Mouse (Mus musculus): ENCODE results near the gene Plek2. TPM values are rescaled to one million over a fixed set of nuclear protein-coding genes. Genes with fewer than 3 reads are reported as not detected.

Plek2 gene
- polyA plus RNA-seq, 1 experiment = 2.4 TPM

GRCm38 (mm10) chr12:78839906-78840305, 66.9 kb downstream of the Plek2 start:
- Histone ChIP-seq H3K79me2 (ENCODE audit: control insufficient read depth, insufficient read depth) (no peaks in the 10 kb centered on the region), H3ac (ENCODE audit: control insufficient read depth, insufficient read length, low read depth) (no peak overlapping the region), H3K36me3 (ENCODE audit: control insufficient read depth, insufficient read depth) (peaks cover 73% of the 10 kb centered on the region), H3K4me3 (ENCODE audit: insufficient read depth, poor library complexity, severe bottlenecking) (no peak overlapping the region), H3K27me3 (ENCODE audit: control insufficient read depth, insufficient read depth, insufficient read length) (no peaks in the 10 kb centered on the region), H3K79me3 (ENCODE audit: low read depth) (no peaks in the 10 kb centered on the region)
- TF ChIP-seq CTCF (IDR thresholded peaks at IDR 0.05; ENCODE audit: control insufficient read depth, insufficient read depth, insufficient read length) = no peak
- no peak for TF ChIP-seq USF1 (IDR thresholded peaks at IDR 0.05; ENCODE audit: low read depth)
- TF ChIP-seq MYOG (IDR thresholded peaks at IDR 0.05; ENCODE audit: control insufficient read depth, extremely low read depth, insufficient read length) = no peak
- no peak for TF ChIP-seq FOSL1 (IDR thresholded peaks at IDR 0.05; ENCODE audit: insufficient read depth, low read length, poor library complexity, severe bottlenecking)
- TF ChIP-seq MAX (IDR thresholded peaks at IDR 0.05) = no peak
- TF ChIP-seq CEBPB (IDR thresholded peaks at IDR 0.05; ENCODE audit: low read depth) = no peak
- TF ChIP-seq MYOD1 (IDR thresholded peaks at IDR 0.05; ENCODE audit: control insufficient read depth, insufficient read length, low read depth) = no peak

Other genes starting within 250 kb of the Plek2 start
- gene Fam71d, start 215.4 kb downstream of the Plek2 start, polyA plus RNA-seq (2012; fragmentation: generic; extraction: Trizol) = not detected
- 2.6 TPM for gene Mpp5, start 158.1 kb downstream of the Plek2 start, polyA plus RNA-seq (2012; fragmentation: generic; extraction: Trizol)
- gene Atp6v1d, start 45.3 kb downstream of the Plek2 start, polyA plus RNA-seq (2012; fragmentation: generic; extraction: Trizol) = 32.8 TPM
- gene Eif2s1, start 45.1 kb downstream of the Plek2 start, polyA plus RNA-seq (2012; fragmentation: generic; extraction: Trizol) = 63.0 TPM
- 0.59 TPM for gene Tmem229b, start 100.7 kb upstream of the Plek2 start, polyA plus RNA-seq (2012; fragmentation: generic; extraction: Trizol)
- 1.1 TPM for gene Plekhh1, start 122.2 kb upstream of the Plek2 start, polyA plus RNA-seq (2012; fragmentation: generic; extraction: Trizol)
- 2.7 TPM for gene Pigh, start 182.7 kb upstream of the Plek2 start, polyA plus RNA-seq (2012; fragmentation: generic; extraction: Trizol)
- gene Arg2, start 223.8 kb upstream of the Plek2 start, polyA plus RNA-seq (2012; fragmentation: generic; extraction: Trizol) = 0.15 TPM

Data from C2C12 (cell line).